8 mouse cellular contexts compared by ENCODE assay signal in genomic region chr2:29764831-29765230, GRCm38 (mm10). TPM values are rescaled to one million over a fixed set of nuclear protein-coding genes. Genes with fewer than 3 reads are reported as not detected.
DNase-seq lines count a peak whose midpoint lies in the region; ATAC-seq and TF ChIP-seq lines count a peak whose summit lies in the region.

No protein-coding gene starts in this region.

- no peaks in the 10 kb centered on the region for H3K4me1 ChIP-seq in olfactory bulb, adult 2 months (ENCODE audit: control insufficient read depth, insufficient read depth, low read length)

- intact Hi-C loops in gastrocnemius, postnatal 36 days (cut with DNase I) = loop anchor here (5.0 kb wide), 1 partner anchor 87 kb away; no protein-coding TSS in a partner anchor

- ATAC-seq in Patski = peak; percentile 57

- H3K79me2 ChIP-seq in C2C12 (ENCODE audit: control insufficient read depth, insufficient read depth) = no peaks in the 10 kb centered on the region

- TF ChIP-seq POLR2A in olfactory bulb, adult 2 months (IDR thresholded peaks at IDR 0.05; ENCODE audit: insufficient read depth, low read depth, low read length) = no peak

- WGBS in olfactory bulb, adult 2 months = 0% methylated on average over 1 of the region's 1 CpGs

- H3K79me3 ChIP-seq in C2C12 (ENCODE audit: low read depth) = no peaks in the 10 kb centered on the region

- H3K27me3 ChIP-seq in C2C12 (ENCODE audit: control insufficient read depth, insufficient read depth, insufficient read length) = peaks cover 35% of the 10 kb centered on the region
- peaks cover 8% of the 10 kb centered on the region for H3K27me3 ChIP-seq in Patski

- in situ Hi-C loops in Patski (cut with MboI; ENCODE audit: low pct_unique_long_range_greater_than_20kb) = loop anchor here (5.0 kb wide), 1 partner anchor 52 kb away; no protein-coding TSS in a partner anchor

- POLR2A ChIA-PET in Patski (lab: Charles Lee) = interaction anchor here (1.0 kb wide), 1 partner anchor 38 kb away, joined by 3 read pairs; the partner anchor contains the start of gene Slc27a4

- CTCF ChIA-PET in Patski (lab: Charles Lee) = interaction anchor here (0.8 to 1.9 kb wide), 12 partner anchors 13 to 170 kb away, joined by 3 to 17 read pairs (median 4); partner anchors contain the start of genes Gm13420, Slc27a4 and Urm1

- no peak for DNase-seq in Patski (ENCODE audit: low read depth, low spot score)
- peak; percentile 76 to 86 for DNase-seq in cerebellum, postnatal 25 days
- DNase-seq in gastrocnemius, postnatal 36 days = peak; percentile 46 to 50
- peak; percentile 75 for DNase-seq in kidney, postnatal 14 days
- DNase-seq in lung, adult 18-20 months = peak; percentile 61
- DNase-seq in thymus, postnatal 36 days = peak; percentile 47 to 55

- no peaks in the 10 kb centered on the region for H3K36me3 ChIP-seq in C2C12 (ENCODE audit: control insufficient read depth, insufficient read depth)

- no peak overlapping the region for H3K27ac ChIP-seq in olfactory bulb, adult 2 months (ENCODE audit: insufficient read depth, low read depth, low read length)

- TF ChIP-seq CTCF in C2C12 (IDR thresholded peaks at IDR 0.05; ENCODE audit: control insufficient read depth, insufficient read depth, insufficient read length) (peak; percentile 88), Patski (IDR thresholded peaks at IDR 0.05) (peak; percentile 91)
- TF ChIP-seq CTCF in olfactory bulb, adult 2 months (IDR thresholded peaks at IDR 0.05; ENCODE audit: insufficient read depth, low read depth, low read length) = 0 out of 2 replicates have a peak, but pooled peaks have one; percentile 43

- H3ac ChIP-seq in C2C12 (ENCODE audit: control insufficient read depth, insufficient read length, low read depth) = no peak overlapping the region

- H3K4me3 ChIP-seq in C2C12 (ENCODE audit: insufficient read depth, poor library complexity, severe bottlenecking) = no peak overlapping the region
- H3K4me3 ChIP-seq in olfactory bulb, adult 2 months (ENCODE audit: insufficient read depth, low read depth, low read length) = no peak overlapping the region

TF ChIP-seq in C2C12, 6 proteins besides CTCF, POLR2A, EP300 and RAD21:
- TF ChIP-seq MYOD1 (IDR thresholded peaks at IDR 0.05; ENCODE audit: control insufficient read depth, insufficient read length, low read depth) (no peak), CEBPB (IDR thresholded peaks at IDR 0.05; ENCODE audit: low read depth) (no peak), USF1 (IDR thresholded peaks at IDR 0.05; ENCODE audit: low read depth) (no peak), MYOG (IDR thresholded peaks at IDR 0.05; ENCODE audit: control insufficient read depth, extremely low read depth, insufficient read length) (no peak), FOSL1 (IDR thresholded peaks at IDR 0.05; ENCODE audit: insufficient read depth, low read length, poor library complexity, severe bottlenecking) (no peak), MAX (IDR thresholded peaks at IDR 0.05) (no peak)
TF ChIP-seq in C2C12: peak in this region for 0.

RNA-seq across cellular contexts. Expression of gene Gm13547, which starts 5.7 kb away (rescaled TPM):
- not detected for polyA plus RNA-seq in C2C12 (2012; fragmentation: generic; extraction: Trizol)
- 0.18 TPM for polyA plus RNA-seq in Patski (2021)
- total RNA-seq in gastrocnemius, postnatal 36 days (2021) = not detected
- not detected in 2 replicates for polyA plus RNA-seq in olfactory bulb, adult 2 months (2012; ENCODE audit: insufficient read depth, insufficient read length, low replicate concordance, missing spikeins)

RNA-seq across cellular contexts. Expression of gene Gm13420, which starts 13.3 kb away (rescaled TPM):
- not detected for polyA plus RNA-seq in C2C12 (2012; fragmentation: generic; extraction: Trizol)
- polyA plus RNA-seq in Patski (2021) = 0.49 TPM
- total RNA-seq in gastrocnemius, postnatal 36 days (2021) = not detected
- polyA plus RNA-seq in olfactory bulb, adult 2 months (2012; ENCODE audit: insufficient read depth, insufficient read length, low replicate concordance, missing spikeins) = not detected in 2 replicates

RNA-seq across cellular contexts. Expression of gene Coq4, which starts 22.5 kb away (rescaled TPM):
- polyA plus RNA-seq in C2C12 (2012; fragmentation: generic; extraction: Trizol) = 21.2 TPM
- 28.7 TPM for polyA plus RNA-seq in Patski (2021)
- total RNA-seq in gastrocnemius, postnatal 36 days (2021) = 10 to 100 TPM in 1 of 2 experiments, 1 to 10 TPM in 1; 8.1 to 11.2 TPM
- polyA plus RNA-seq in olfactory bulb, adult 2 months (2012; ENCODE audit: insufficient read depth, insufficient read length, low replicate concordance, missing spikeins) = not detected in 2 replicates

RNA-seq across cellular contexts. Expression of gene Trub2, which starts 23.5 kb away (rescaled TPM):
- polyA plus RNA-seq in C2C12 (2012; fragmentation: generic; extraction: Trizol) (55.0 TPM), Patski (2021) (52.9 TPM)
- 10 to 100 TPM; 21.7 to 24.6 TPM for total RNA-seq in gastrocnemius, postnatal 36 days (2021)
- not detected in 2 replicates for polyA plus RNA-seq in olfactory bulb, adult 2 months (2012; ENCODE audit: insufficient read depth, insufficient read length, low replicate concordance, missing spikeins)

RNA-seq across cellular contexts. Expression of gene Slc27a4, which starts 37.6 kb away (rescaled TPM):
- polyA plus RNA-seq in C2C12 (2012; fragmentation: generic; extraction: Trizol) (19.7 TPM), Patski (2021) (31.4 TPM)
- 1 to 10 TPM; 7.1 to 7.5 TPM for total RNA-seq in gastrocnemius, postnatal 36 days (2021)
- polyA plus RNA-seq in olfactory bulb, adult 2 months (2012; ENCODE audit: insufficient read depth, insufficient read length, low replicate concordance, missing spikeins) = not detected in 2 replicates

Comparison
In these comparisons a context has a peak if more than half of its experiments do, and no peak if none do; other contexts are left out.
1. RNA of gene Coq4, which starts 22.5 kb away (polyA plus RNA-seq): 28.7 TPM in Patski (single experiment) and 21.2 TPM in C2C12 (single experiment); not detected in olfactory bulb, adult 2 months; every median in the first group is over 10 times any median in the second.
2. Peak in every context shown above with its lines, with median percentiles within 50 percentile points of each other: CTCF ChIP-seq.